Mouse (Mus musculus) gastrocnemius, adult 2 months (tissue): ENCODE measurements at regions not wholly inside any gene's neighbourhood (a gene's known extent, or its start where the extent isn't known, plus 50 kb on each side); places are given as distances from the start of the nearest gene placed in this dataset.

Experiments used
- DNase-seq: peaks from one replicate; pipeline ENCODE4 v3.0.0; 2022
- H3K27ac ChIP-seq: fragments of 200-600 bp; 2 replicates; pipeline ENCODE4 v1.8.1; 2022; ENCODE audit warnings: mild to moderate bottlenecking
- H3K4me3 ChIP-seq: fragments of 200-600 bp; 2 replicates; pipeline ENCODE4 v1.8.1; 2022; ENCODE audit warnings: mild to moderate bottlenecking, moderate library complexity
- CTCF ChIP-seq: fragments of 200-600 bp; IDR thresholded peaks from 2 replicates; pipeline ENCODE4 v1.8.1; 2022; ENCODE audit warnings: antibody characterized with exemption, mild to moderate bottlenecking, moderate library complexity
- intact Hi-C: fragments of 180-260 bp; cut with DNase I; formaldehyde crosslinking; loops from one replicate; pipeline ENCODE4 v1.15.1; 2025

- no peak for DNase-seq
- Histone ChIP-seq H3K4me3 (no peak overlapping the region), H3K27ac (no peak overlapping the region)
- TF ChIP-seq CTCF, result no peak
- intact Hi-C loops, result no loop called here
These were observed 304.3 kb downstream of the Glrx3 start for GRCm38 (mm10) chr7:137741702-137742101.

DNA sequence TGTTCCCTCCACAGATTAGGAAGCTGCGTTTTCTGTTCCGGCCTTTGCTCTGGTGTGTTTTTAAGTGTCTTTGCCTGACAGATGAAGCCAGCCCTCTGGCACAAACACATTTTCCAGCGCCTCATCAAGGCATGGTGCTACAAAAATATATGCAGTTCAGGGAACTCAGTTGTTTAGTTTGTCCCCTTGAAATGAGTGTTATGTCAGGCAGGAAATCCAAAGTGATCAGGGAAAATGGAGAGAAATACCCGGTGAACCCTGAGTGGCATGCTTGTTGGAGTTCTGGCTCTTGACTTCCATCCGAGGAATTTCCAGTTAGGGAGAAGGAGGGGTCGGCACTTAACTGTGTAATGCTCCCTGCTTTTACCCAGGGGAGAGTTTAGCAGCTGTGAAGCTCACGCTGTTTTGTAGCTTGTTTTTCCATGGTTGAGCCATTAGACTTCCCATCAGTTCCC, 304.9 kb downstream of the Glrx3 start:
- intact Hi-C loops, result no loop called here
- DNase-seq, result no peak
- Histone ChIP-seq H3K4me3 (no peak overlapping the region), H3K27ac (no peak overlapping the region)
- no peak for TF ChIP-seq CTCF

DNA sequence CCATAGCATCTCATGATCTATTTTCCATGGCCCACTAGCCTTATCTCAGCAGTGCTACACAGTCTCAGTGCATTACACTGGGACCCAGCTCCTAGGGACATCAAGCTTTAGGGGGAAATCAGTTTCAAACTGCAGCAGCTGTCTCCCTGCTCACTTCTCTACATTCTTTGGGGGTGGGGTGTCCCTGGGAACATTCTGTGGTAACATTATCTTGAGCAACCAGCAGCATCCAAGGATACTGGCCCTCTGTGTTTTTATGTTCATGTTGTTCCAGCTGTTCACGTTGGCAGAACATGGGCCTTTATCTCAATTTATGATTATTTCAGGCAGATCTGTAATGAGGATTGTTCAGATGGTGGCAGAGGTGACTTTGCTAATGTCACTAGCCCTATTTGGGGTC, 308.2 kb downstream of the Glrx3 start:
- intact Hi-C loops, result no loop called here
- DNase-seq, result no peak
- no peak for TF ChIP-seq CTCF
- no peak overlapping the region for H3K4me3 ChIP-seq
- H3K27ac ChIP-seq, result no peak overlapping the region

DNA sequence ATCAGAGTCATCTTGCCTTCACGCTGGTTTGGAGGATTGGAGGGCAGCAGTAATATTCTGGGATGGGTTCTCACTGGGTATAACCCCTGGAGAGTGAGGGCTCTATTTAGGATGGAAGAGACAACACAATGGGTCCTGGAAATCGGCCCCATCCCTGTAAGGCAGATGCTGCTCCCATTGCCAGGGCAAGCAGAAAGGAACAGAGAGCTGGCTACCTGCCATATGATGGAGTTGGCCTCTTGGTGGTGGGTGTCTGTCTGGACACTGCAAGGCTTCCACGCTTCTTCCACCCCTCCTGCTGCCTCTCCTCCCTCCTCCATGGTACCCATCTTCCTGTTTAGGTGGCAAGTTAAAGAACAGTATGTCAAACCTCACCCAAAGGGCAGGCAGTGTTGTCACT, 308.6 kb downstream of the Glrx3 start:
- DNase-seq, result no peak
- TF ChIP-seq CTCF, result no peak
- Histone ChIP-seq H3K4me3 (no peak overlapping the region), H3K27ac (no peak overlapping the region)
- intact Hi-C loops, result no loop called here

- intact Hi-C loops, result no loop called here
- no peak for DNase-seq
- H3K27ac ChIP-seq, result no peak overlapping the region
- TF ChIP-seq CTCF, result no peak
- no peak overlapping the region for H3K4me3 ChIP-seq
These were observed 311.5 kb downstream of the Glrx3 start for GRCm38 (mm10) chr7:137748936-137749335.

DNA sequence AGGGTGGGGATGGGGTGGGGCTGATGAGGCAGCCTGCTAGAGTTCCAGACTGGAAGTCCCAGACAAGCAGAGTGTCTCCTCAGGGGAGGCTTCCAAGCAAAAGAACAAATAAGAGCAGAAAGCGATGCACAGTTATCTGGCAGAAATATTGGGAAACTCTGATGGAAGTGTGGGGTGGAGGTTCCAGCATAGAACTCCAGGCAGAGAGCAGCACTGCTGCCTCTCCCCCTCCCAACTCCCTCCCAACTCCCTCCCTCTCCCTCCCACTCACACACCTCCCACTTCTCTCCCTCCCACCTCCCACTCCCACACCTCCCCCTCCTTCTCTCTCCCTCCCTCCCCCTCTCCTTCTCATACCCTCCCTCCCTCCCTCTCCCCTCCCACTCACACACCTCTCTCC, 313.3 kb downstream of the Glrx3 start:
- Histone ChIP-seq H3K27ac (no peak overlapping the region), H3K4me3 (no peak overlapping the region)
- no peak for TF ChIP-seq CTCF
- intact Hi-C loops, result no loop called here
- no peak for DNase-seq

DNA sequence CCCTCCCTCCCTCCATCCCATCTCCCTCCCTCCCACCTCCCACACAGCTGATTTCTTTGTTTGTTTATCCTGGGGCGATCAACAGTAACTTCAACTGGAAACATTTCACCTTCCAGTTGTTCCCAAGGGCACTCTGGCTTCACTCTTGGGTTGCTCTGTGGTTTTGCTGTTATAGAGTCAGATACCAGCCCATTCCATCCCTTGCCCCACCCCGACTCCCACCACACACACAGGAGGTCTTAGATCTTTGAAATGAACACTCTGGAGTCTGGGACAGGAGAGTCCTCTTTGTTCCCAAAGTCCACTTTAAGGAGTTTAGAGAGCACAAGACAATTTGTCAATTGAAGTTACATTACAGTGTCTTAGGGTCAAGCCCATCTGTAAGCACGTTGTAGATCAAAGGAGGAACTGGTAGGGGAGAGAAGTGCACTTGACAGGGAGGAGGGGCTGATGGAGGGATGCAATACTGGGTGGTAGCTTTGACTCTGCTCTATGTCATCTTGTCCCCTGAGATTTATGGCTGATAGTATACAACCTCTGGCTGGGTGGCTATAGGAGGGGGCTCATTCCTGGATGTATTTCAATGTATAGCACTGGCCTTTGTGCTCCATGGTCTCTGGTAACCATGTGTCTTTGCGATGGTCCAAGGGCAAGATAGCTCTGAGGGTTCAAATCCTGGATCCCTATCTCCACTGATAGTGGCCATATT, 313.9 kb downstream of the Glrx3 start:
- no peak for DNase-seq
- TF ChIP-seq CTCF, result no peak
- intact Hi-C loops, result no loop called here
- Histone ChIP-seq H3K4me3 (no peak overlapping the region), H3K27ac (no peak overlapping the region)

DNA sequence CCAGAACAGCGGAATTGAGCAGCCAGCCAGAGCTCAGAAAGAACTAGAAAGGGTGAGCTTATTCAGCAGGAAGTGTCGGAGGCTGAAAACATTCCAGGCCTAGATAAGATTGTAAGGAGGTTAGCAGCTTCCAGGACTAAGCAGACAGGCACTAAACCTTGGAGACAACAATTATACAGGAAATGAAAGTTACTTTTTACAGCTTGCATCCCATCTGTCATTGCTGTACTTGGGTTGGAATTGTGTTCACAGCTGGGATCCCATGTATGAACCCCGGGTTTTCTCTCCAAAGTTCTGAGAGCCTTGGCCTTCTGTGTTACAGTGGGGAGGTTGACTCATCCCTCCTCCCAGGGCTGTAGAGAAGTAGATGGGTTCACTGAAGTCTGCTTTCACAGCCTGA, 328.5 kb downstream of the Glrx3 start:
- Histone ChIP-seq H3K27ac (no peak overlapping the region), H3K4me3 (no peak overlapping the region)
- no peak for DNase-seq
- TF ChIP-seq CTCF, result no peak
- intact Hi-C loops, result no loop called here

DNA sequence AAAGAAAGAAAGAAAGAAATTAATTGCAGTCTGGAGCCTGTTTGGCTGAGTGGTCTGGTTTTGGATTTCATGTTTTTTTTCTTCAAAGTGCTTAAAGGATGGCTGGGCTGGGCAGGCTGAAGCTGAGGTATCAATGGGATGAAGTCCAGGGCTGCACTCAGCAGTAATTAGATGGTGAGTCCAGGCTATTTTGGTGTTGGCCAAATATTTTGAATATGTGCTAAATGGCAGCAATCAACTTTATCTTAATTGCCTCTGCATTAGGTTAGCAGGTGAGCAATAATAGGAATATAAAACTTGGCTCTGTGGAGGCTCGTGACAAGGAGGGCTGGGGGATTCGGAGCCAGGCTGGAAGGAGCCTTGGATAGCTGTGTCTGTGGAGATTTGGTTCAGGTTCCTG, 329.3 kb downstream of the Glrx3 start:
- no peak for DNase-seq
- TF ChIP-seq CTCF, result no peak
- Histone ChIP-seq H3K4me3 (no peak overlapping the region), H3K27ac (no peak overlapping the region)
- intact Hi-C loops, result no loop called here

- TF ChIP-seq CTCF, result no peak
- intact Hi-C loops, result no loop called here
- H3K27ac ChIP-seq, result no peak overlapping the region
- no peak overlapping the region for H3K4me3 ChIP-seq
- no peak for DNase-seq
These were observed 335.9 kb downstream of the Glrx3 start for GRCm38 (mm10) chr7:137773051-137773964.

DNA sequence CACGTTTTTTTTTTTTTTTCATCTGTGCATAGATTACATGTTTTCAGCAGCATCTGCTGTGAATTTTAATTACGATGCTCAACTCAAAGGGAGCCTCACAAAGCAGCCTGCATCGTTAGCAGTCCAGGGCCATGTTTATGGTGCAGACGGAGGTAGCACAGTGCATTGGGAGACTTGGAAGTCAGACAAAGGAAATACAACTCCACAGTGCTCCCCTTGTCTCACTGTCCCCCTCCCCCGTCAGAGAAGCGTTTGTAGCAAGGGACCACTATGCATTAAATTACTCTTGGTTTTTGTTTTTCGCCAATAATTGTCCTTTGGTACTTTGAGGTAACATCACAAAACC, 336.5 kb downstream of the Glrx3 start:
- no peak overlapping the region for H3K27ac ChIP-seq
- no peak for DNase-seq
- TF ChIP-seq CTCF, result no peak
- intact Hi-C loops, result no loop called here
- H3K4me3 ChIP-seq, result no peak overlapping the region

- Histone ChIP-seq H3K4me3 (no peak overlapping the region), H3K27ac (no peak overlapping the region)
- intact Hi-C loops, result loop anchor here (2.0 to 10.0 kb wide), 3 partner anchors 182 to 305 kb away; no protein-coding TSS in a partner anchor
- peak; percentile 51 for DNase-seq
- peak; percentile 68 for TF ChIP-seq CTCF
These were observed 346.5 kb downstream of the Glrx3 start for GRCm38 (mm10) chr7:137783954-137784353.

DNA sequence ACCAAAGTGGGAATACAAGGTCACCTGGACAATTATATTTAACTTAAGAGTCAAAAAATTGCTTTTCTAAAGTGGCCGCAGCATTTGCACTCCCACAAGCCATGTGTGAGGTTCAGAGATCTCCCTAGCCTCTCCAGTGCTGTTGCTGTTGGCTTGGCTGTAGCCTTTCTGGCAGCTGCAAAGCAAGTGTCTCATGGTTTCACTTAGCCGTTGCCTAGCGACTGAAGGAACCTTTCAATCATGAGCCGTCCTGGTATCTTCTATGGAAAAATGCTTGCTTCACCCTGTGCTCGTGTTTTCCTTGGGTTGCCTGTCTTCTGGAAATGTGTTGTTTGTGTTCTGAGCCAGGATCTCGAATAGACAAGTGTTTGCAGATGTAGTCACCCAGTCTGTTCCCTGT, 367.9 kb downstream of the Glrx3 start:
- H3K27ac ChIP-seq, result no peak overlapping the region
- intact Hi-C loops, result no loop called here
- peak; percentile 58 for DNase-seq
- H3K4me3 ChIP-seq, result no peak overlapping the region
- no peak for TF ChIP-seq CTCF
